Mouse (Mus musculus) liver, adult 2 months (tissue): ENCODE results near the gene Inca1.

Experiments used
- CTCF ChIP-seq: fragments of 200-500 bp; IDR thresholded peaks from 2 replicates; pipeline ENCODE4 v1.5.1; 2011; ENCODE audit warnings: low read depth, low read length, control low read depth
- POLR2A ChIP-seq: fragments of 200-500 bp; IDR thresholded peaks from 2 replicates; pipeline ENCODE4 v1.6.1; 2011; ENCODE audit warnings: low read length, control low read depth; ENCODE audit not compliant: insufficient read depth; ENCODE audit errors: extremely low read depth

- TF ChIP-seq CTCF (no peak), POLR2A (no peak)
Measured at GRCm38 (mm10) chr11:70718481-70718880, 18.5 kb upstream of the Inca1 start.
